In the genomic region with DNA sequence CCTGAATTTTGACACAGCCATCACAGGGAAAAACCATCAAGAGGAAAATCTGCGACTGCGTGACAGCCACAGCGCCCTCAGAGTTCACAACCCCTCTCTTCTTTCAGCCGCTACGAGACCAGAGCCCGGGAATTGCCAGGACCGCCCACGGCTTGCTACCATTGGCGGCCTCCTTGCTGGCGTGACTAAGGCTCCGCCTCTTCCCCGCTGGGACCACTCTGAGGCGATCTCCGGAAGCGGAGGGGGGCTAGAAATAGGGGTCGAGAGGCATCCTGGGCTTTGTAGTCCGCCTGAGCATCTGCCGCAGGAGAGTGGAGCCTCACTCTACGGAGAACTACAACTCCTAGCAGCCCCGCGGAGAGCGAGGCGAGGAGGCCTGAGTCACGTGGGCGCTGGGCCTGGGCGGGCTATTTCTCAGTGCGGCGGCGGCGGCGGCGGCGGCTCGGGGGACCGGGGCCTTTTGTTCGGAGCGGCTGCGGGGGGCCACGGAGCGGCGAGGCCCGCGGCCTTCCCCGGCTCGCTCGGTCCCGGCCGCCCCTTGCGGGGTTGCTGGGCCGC, we compare ENCODE assay signal across 7 mouse cellular contexts. TPM values are rescaled to one million over a fixed set of nuclear protein-coding genes. Genes with fewer than 3 reads are reported as not detected.
A peak's percentile ranks its signal among the peaks of the same experiment; 100 is the strongest.
DNase-seq lines count a peak whose midpoint lies in the region; ATAC-seq lines count a peak whose summit lies in the region.

TSS of gene Pank3 (plus strand) at position 297 of the 558 bp plus-strand sequence.

- no peaks in the 10 kb centered on the region for H3K27me3 ChIP-seq in intestine, embryonic 15.5 days (replicated peaks)
- no peaks in the 10 kb centered on the region for H3K27me3 ChIP-seq in midbrain, embryonic 10.5 days (ENCODE audit: low read depth, poor library complexity, severe bottlenecking)

- peak within 1 kb of the TSS; percentile 60 for H3K4me2 ChIP-seq in intestine, embryonic 15.5 days (replicated peaks)

- peak; percentile 99 for DNase-seq in adrenal gland, adult 2 months
- DNase-seq in embryo, embryonic 11.5 days (ENCODE audit: low read depth, low spot score) = peak; percentile 96
- DNase-seq in gastrocnemius, postnatal 36 days = peak; percentile 92 to 96
- peak; percentile 96 to 100 for DNase-seq in left cerebral cortex, postnatal 25 days (ENCODE audit: low spot score in 2 of 2)
- peak; percentile 99 for DNase-seq in midbrain, embryonic 10.5 days (ENCODE audit: low spot score)
- peak; percentile 90 for DNase-seq in right cerebral cortex, postnatal 4 days

- peak; percentile 99 for ATAC-seq in intestine, embryonic 15.5 days

- peak within 1 kb of the TSS; percentile 94 for H3K27ac ChIP-seq in intestine, embryonic 15.5 days
- H3K27ac ChIP-seq in midbrain, embryonic 10.5 days (replicated peaks) = peak within 1 kb of the TSS; percentile 99

- H3K36me3 ChIP-seq in intestine, embryonic 15.5 days = 0 out of 2 replicates have a peak, but pooled peaks cover 3% of the 10 kb centered on the region
- H3K36me3 ChIP-seq in midbrain, embryonic 10.5 days = peaks cover 19% of the 10 kb centered on the region

- intact Hi-C loops in gastrocnemius, postnatal 36 days (cut with DNase I) = no loop called here
- intact Hi-C loops in left cerebral cortex, postnatal 25 days (cut with DNase I) = no loop called here

- peak within 1 kb of the TSS; percentile 94 for H3K9ac ChIP-seq in intestine, embryonic 15.5 days

- 0% methylated on average over 33 of the region's 50 CpGs for WGBS in intestine, embryonic 15.5 days
- under 1% methylated on average over 50 of the region's 50 CpGs for WGBS in midbrain, embryonic 10.5 days

- no peaks in the 10 kb centered on the region for H3K9me3 ChIP-seq in intestine, embryonic 15.5 days
- no peaks in the 10 kb centered on the region for H3K9me3 ChIP-seq in midbrain, embryonic 10.5 days (replicated peaks)

- peak within 1 kb of the TSS; percentile 88 for H3K4me3 ChIP-seq in intestine, embryonic 15.5 days (replicated peaks)
- H3K4me3 ChIP-seq in midbrain, embryonic 10.5 days = peak within 1 kb of the TSS; percentile 89

- H3K4me1 ChIP-seq in intestine, embryonic 15.5 days (replicated peaks) = peaks cover 2% of the 10 kb centered on the region; the same call in 1 of the 2 replicates
- peaks cover 14% of the 10 kb centered on the region for H3K4me1 ChIP-seq in midbrain, embryonic 10.5 days

RNA-seq across cellular contexts. Expression of gene Pank3, which starts in this region (rescaled TPM):
- 10 to 100 TPM; 70.8 to 70.9 TPM for total RNA-seq in adrenal gland, adult 2 months (2021)
- polyA plus RNA-seq in adrenal gland, adult 2 months (2012; rRNA removed) = 4.5 and 4.8 TPM in 2 replicates
- 10 to 100 TPM; 17.1 to 19.0 TPM for total RNA-seq in gastrocnemius, postnatal 36 days (2021)
- 28.2 and 28.3 TPM in 2 replicates for polyA plus RNA-seq in intestine, embryonic 15.5 days (2015; fragmentation: Nextera tagmentation; extraction: Ambion mirVana)
- total RNA-seq in left cerebral cortex, postnatal 25 days (2021) = 10 to 100 TPM; 40.9 to 43.0 TPM
- polyA plus RNA-seq in midbrain, embryonic 10.5 days (2016; fragmentation: Nextera tagmentation; extraction: Ambion mirVana) = 12.5 and 15.7 TPM in 2 replicates

Comparison
In these comparisons a context has a peak if more than half of its experiments do, and no peak if none do; other contexts are left out.
1. Peak in every context shown above with its lines: DNase-seq, ATAC-seq, H3K4me3 ChIP-seq and H3K27ac ChIP-seq.